Mouse (Mus musculus) CH12.LX (cell line): Measurements from ENCODE around the gene Stk39.

Experiments used
- BHLHE40 ChIP-seq: IDR thresholded peaks from 2 replicates; pipeline ENCODE4 v1.6.1; 2011; ENCODE audit warnings: mild to moderate bottlenecking, low read depth, low read length, improper control_type of control experiment
- CHD2 ChIP-seq: IDR thresholded peaks from 2 replicates; pipeline ENCODE4 v1.6.1; 2011; ENCODE audit warnings: low read length, improper control_type of control experiment
- CTCF ChIP-seq, 2 experiments: IDR thresholded peaks in 1 of 2; conservative IDR thresholded peaks in 1 of 2; 2 replicates each; pipeline ENCODE4 v1.5.1; 2011 to 2012; ENCODE audit warnings: low read depth in 2 of 2, low read length in 2 of 2, improper control_type of control experiment in 1 of 2, inconsistent platforms in 1 of 2, mild to moderate bottlenecking in 1 of 2, moderate library complexity in 1 of 2
- E2F4 ChIP-seq: IDR thresholded peaks from 2 replicates; pipeline ENCODE4 v1.6.1; 2011; ENCODE audit warnings: low read depth, low read length, improper control_type of control experiment; ENCODE audit not compliant: insufficient replicate concordance
- MAFK ChIP-seq: IDR thresholded peaks from 2 replicates; pipeline ENCODE4 v1.6.1; 2011; ENCODE audit warnings: low read length, improper control_type of control experiment; ENCODE audit not compliant: insufficient replicate concordance
- MXI1 ChIP-seq: IDR thresholded peaks from 2 replicates; pipeline ENCODE4 v1.6.1; 2011; ENCODE audit warnings: mild to moderate bottlenecking, low read depth, low read length, improper control_type of control experiment
- MYC ChIP-seq: IDR thresholded peaks from 2 replicates; pipeline ENCODE4 v1.6.1; 2011; ENCODE audit warnings: low read depth, mild to moderate bottlenecking, improper control_type of control experiment, low read length
- NELFE ChIP-seq: IDR thresholded peaks from 2 replicates; pipeline ENCODE4 v1.6.1; 2011; ENCODE audit warnings: low read depth, low read length, improper control_type of control experiment
- PAX5 ChIP-seq: IDR thresholded peaks from 2 replicates; pipeline ENCODE4 v1.6.1; 2012; ENCODE audit warnings: low read length, inconsistent platforms, mixed read lengths
- POLR2A ChIP-seq: IDR thresholded peaks from 2 replicates; pipeline ENCODE4 v1.6.1; 2011; ENCODE audit warnings: low read depth, mild to moderate bottlenecking, improper control_type of control experiment, low read length
- RCOR1 ChIP-seq: conservative IDR thresholded peaks from 2 replicates; pipeline ENCODE4 v1.6.1; 2012; ENCODE audit warnings: low read depth, mild to moderate bottlenecking, inconsistent platforms, low read length, improper control_type of control experiment
- ZNF384 ChIP-seq: IDR thresholded peaks from 2 replicates; pipeline ENCODE4 v1.6.1; 2012; ENCODE audit warnings: low read depth, low read length, improper control_type of control experiment, inconsistent platforms

- no peak for TF ChIP-seq CTCF (conservative IDR thresholded peaks at IDR 0.05 in 1 of 2, IDR thresholded peaks at IDR 0.05 in 1 of 2; ENCODE audit: low read depth in 2 of 2, low read length in 2 of 2)
- no peak for TF ChIP-seq RCOR1
- no peak for TF ChIP-seq E2F4
- TF ChIP-seq ZNF384, result no peak
- no peak for TF ChIP-seq POLR2A
- TF ChIP-seq PAX5, result no peak
- no peak for TF ChIP-seq MXI1
- TF ChIP-seq MYC, result no peak
- no peak for TF ChIP-seq MAFK
- no peak for TF ChIP-seq NELFE
- TF ChIP-seq CHD2, result no peak
- no peak for TF ChIP-seq BHLHE40
These were observed 218.8 kb downstream of the Stk39 start for GRCm38 (mm10) chr2:68253222-68253621.
